Mouse (Mus musculus): Measurements from ENCODE around the gene Dnal1. TPM values are rescaled to one million over a fixed set of nuclear protein-coding genes. Genes with fewer than 3 reads are reported as not detected.

Gene Dnal1
- polyA plus RNA-seq (2015; fragmentation: Nextera tagmentation; extraction: Ambion mirVana) = 2.4 and 3.0 TPM in 2 replicates

GRCm38 (mm10) chr12:84114153-84114994, at the start of gene Dnal1:
Gene Dnal1, plus strand, starts transcription at chr12:84114366.

GRCm38 (mm10) chr12:84068986-84069385, 45.2 kb upstream of the Dnal1 start, which contains the start of gene Acot5:
Gene Acot5, plus strand, starts transcription at chr12:84069325.

GRCm38 (mm10) chr12:84100604-84101492, 13.3 kb upstream of the Dnal1 start, which contains the start of gene Acot6:
Gene Acot6, plus strand, starts transcription at chr12:84100654.

GRCm38 (mm10) chr12:84147954-84148621, 33.9 kb downstream of the Dnal1 start, which contains the start of gene Pnma1:
Gene Pnma1, minus strand, starts transcription at chr12:84148489.

Other genes with a start within 250 kb of the Dnal1 start
- 13.6 and 14.2 TPM in 2 replicates for gene Numb, start 192.4 kb upstream of the Dnal1 start, polyA plus RNA-seq (2015; fragmentation: Nextera tagmentation; extraction: Ambion mirVana)
- 3.3 and 4.5 TPM in 2 replicates for gene Riox1, start 163.8 kb upstream of the Dnal1 start, polyA plus RNA-seq (2015; fragmentation: Nextera tagmentation; extraction: Ambion mirVana)
- gene Heatr4, start 129.5 kb upstream of the Dnal1 start, polyA plus RNA-seq (2015; fragmentation: Nextera tagmentation; extraction: Ambion mirVana) = not detected in 2 replicates
- gene Acot2, start 126.5 kb upstream of the Dnal1 start, polyA plus RNA-seq (2015; fragmentation: Nextera tagmentation; extraction: Ambion mirVana) = 70.7 and 99.4 TPM in 2 replicates
- 38.2 and 41.2 TPM in 2 replicates for gene Acot1, start 104.9 kb upstream of the Dnal1 start, polyA plus RNA-seq (2015; fragmentation: Nextera tagmentation; extraction: Ambion mirVana)
- 0.67 and 2.2 TPM in 2 replicates for gene Acot4, start 76.0 kb upstream of the Dnal1 start, polyA plus RNA-seq (2015; fragmentation: Nextera tagmentation; extraction: Ambion mirVana)
- not detected in 2 replicates for gene Gm49366, start 75.4 kb upstream of the Dnal1 start, polyA plus RNA-seq (2015; fragmentation: Nextera tagmentation; extraction: Ambion mirVana)
- gene Acot3, start 62.2 kb upstream of the Dnal1 start, polyA plus RNA-seq (2015; fragmentation: Nextera tagmentation; extraction: Ambion mirVana) = 0.14 and 0.78 TPM in 2 replicates
- 0.14 and 1.3 TPM in 2 replicates for gene Acot5, start 45.0 kb upstream of the Dnal1 start, polyA plus RNA-seq (2015; fragmentation: Nextera tagmentation; extraction: Ambion mirVana)
- gene Acot6, start 13.7 kb upstream of the Dnal1 start, polyA plus RNA-seq (2015; fragmentation: Nextera tagmentation; extraction: Ambion mirVana) = 1.7 and 1.9 TPM in 2 replicates
- gene Pnma1, start 34.1 kb downstream of the Dnal1 start, polyA plus RNA-seq (2015; fragmentation: Nextera tagmentation; extraction: Ambion mirVana) = 0.23 and 0.26 TPM in 2 replicates
- gene Elmsan1, start 104.5 kb downstream of the Dnal1 start, polyA plus RNA-seq (2015; fragmentation: Nextera tagmentation; extraction: Ambion mirVana) = 4.9 and 5.7 TPM in 2 replicates
- 64.0 and 72.2 TPM in 2 replicates for gene Ptgr2, start 170.9 kb downstream of the Dnal1 start, polyA plus RNA-seq (2015; fragmentation: Nextera tagmentation; extraction: Ambion mirVana)
- 31.5 and 33.8 TPM in 2 replicates for gene Zfp410, start 202.5 kb downstream of the Dnal1 start, polyA plus RNA-seq (2015; fragmentation: Nextera tagmentation; extraction: Ambion mirVana)
- 44.9 and 45.2 TPM in 2 replicates for gene Coq6, start 247.3 kb downstream of the Dnal1 start, polyA plus RNA-seq (2015; fragmentation: Nextera tagmentation; extraction: Ambion mirVana)
- 0.46 and 0.90 TPM in 2 replicates for gene Fam161b, start 247.5 kb downstream of the Dnal1 start, polyA plus RNA-seq (2015; fragmentation: Nextera tagmentation; extraction: Ambion mirVana)

Measured in skeletal muscle tissue, postnatal 0 days (tissue).